Mouse (Mus musculus) testis, adult 2 months (tissue): ENCODE results near the gene Nr2e3. TPM values are rescaled to one million over a fixed set of nuclear protein-coding genes. Genes with fewer than 3 reads are reported as not detected.
A peak's percentile ranks its signal among the peaks of the same experiment; 100 is the strongest.

Source experiments
- H3K27ac ChIP-seq: fragments of 200-500 bp; 2 replicates; pipeline ENCODE4 v1.5.1; 2012; ENCODE audit warnings: low read depth, low read length; ENCODE audit not compliant: control insufficient read depth, insufficient read depth
- H3K27me3 ChIP-seq: fragments of 200-500 bp; 2 replicates; pipeline ENCODE4 v1.6.1; 2012; ENCODE audit warnings: mild to moderate bottlenecking, low read length, moderate library complexity; ENCODE audit not compliant: control insufficient read depth, insufficient read depth
- H3K36me3 ChIP-seq: fragments of 200-500 bp; 2 replicates; pipeline ENCODE4 v1.6.1; 2012; ENCODE audit warnings: mild to moderate bottlenecking, low read length; ENCODE audit not compliant: control insufficient read depth, insufficient read depth
- H3K4me1 ChIP-seq: fragments of 200-500 bp; 2 replicates; pipeline ENCODE4 v1.6.1; 2012; ENCODE audit warnings: low read length; ENCODE audit not compliant: control insufficient read depth, insufficient read depth
- H3K4me3 ChIP-seq: fragments of 200-500 bp; 2 replicates; pipeline ENCODE4 v1.5.1; 2012; ENCODE audit warnings: low read depth, mild to moderate bottlenecking, low read length, moderate library complexity, mixed read lengths; ENCODE audit not compliant: control insufficient read depth
- CTCF ChIP-seq: fragments of 200-500 bp; IDR thresholded peaks from 2 replicates; pipeline ENCODE4 v1.5.1; 2012; ENCODE audit warnings: low read depth, mild to moderate bottlenecking, inconsistent platforms, low read length, moderate library complexity; ENCODE audit not compliant: control insufficient read depth, insufficient read depth, insufficient replicate concordance
- POLR2A ChIP-seq: fragments of 200-500 bp; IDR thresholded peaks from 2 replicates; pipeline ENCODE4 v1.6.1; 2012; ENCODE audit warnings: low read depth, mild to moderate bottlenecking, inconsistent platforms, low read length, moderate library complexity; ENCODE audit not compliant: control insufficient read depth
- polyA plus RNA-seq: library from polyadenylated mRNA; depleted of rRNA; stranded (reverse); fragments of >200 nt; gene quantifications from 2 replicates; pipeline ENCODE4 v1.2.3, GENCODE M21; 2012

The Nr2e3 gene
- polyA plus RNA-seq, 1 experiment = not detected

DNA sequence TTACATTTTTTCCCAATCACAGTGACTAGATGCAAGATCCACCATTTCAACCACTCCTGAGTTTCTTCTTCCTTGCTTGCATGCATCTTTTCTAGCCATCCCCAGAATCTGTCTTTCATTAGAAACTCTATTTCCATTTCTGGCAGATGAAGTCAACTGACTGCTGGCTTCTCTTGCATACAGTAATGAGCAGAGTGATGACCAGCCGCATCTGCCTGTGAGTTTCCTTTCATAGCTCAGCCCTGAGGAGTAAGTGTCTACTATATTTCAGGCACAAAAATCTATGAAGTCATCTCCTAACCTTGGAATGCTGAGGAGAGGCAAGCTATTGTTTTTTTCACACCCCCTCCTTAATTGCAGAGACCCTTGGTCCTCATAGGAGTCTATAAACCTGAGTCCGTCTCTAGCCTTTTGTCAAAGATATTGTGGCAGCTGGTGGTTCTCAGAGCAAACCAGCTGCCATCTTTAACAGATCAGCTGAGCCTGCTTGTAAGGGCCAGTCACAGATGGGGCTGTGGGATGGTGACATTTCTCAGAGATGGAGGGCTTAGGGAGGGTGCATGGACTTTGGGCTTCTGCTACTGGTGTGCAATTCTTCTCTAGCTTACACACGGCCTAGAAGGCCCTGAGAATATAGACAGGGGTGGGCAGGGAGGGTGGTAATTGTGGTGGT lies 25.6 kb upstream of the Nr2e3 start:
- H3K4me1 ChIP-seq = no peaks in the 10 kb centered on the region
- no peaks in the 10 kb centered on the region for H3K36me3 ChIP-seq
- no peaks in the 10 kb centered on the region for H3K27me3 ChIP-seq
- TF ChIP-seq POLR2A = no peak
- TF ChIP-seq CTCF = no peak
- no peak overlapping the region for H3K27ac ChIP-seq
- no peak overlapping the region for H3K4me3 ChIP-seq

DNA sequence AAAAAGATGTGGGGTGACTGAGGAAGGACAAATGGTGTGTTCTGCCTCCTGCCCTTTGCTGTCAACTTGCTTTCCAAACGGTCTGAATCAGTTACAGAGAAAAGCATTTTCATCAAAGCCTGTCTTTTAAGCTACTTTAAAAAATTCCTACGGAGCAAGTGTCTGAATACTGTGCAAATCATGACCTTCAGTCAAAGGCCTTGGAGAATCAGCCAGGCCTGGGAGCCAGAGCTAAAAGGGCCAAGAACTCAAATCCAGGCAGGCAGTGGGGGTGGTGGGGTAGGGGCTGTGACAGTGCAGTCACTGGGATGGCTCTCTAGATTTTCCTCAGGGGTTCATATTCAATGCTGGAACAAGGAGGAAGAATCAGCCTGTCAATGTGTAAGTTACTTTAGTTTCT lies 20.7 kb upstream of the Nr2e3 start:
- H3K4me3 ChIP-seq = no peak overlapping the region
- no peaks in the 10 kb centered on the region for H3K27me3 ChIP-seq
- H3K27ac ChIP-seq = no peak overlapping the region
- H3K36me3 ChIP-seq = no peaks in the 10 kb centered on the region
- H3K4me1 ChIP-seq = no peaks in the 10 kb centered on the region
- TF ChIP-seq CTCF (no peak), POLR2A (no peak)

DNA sequence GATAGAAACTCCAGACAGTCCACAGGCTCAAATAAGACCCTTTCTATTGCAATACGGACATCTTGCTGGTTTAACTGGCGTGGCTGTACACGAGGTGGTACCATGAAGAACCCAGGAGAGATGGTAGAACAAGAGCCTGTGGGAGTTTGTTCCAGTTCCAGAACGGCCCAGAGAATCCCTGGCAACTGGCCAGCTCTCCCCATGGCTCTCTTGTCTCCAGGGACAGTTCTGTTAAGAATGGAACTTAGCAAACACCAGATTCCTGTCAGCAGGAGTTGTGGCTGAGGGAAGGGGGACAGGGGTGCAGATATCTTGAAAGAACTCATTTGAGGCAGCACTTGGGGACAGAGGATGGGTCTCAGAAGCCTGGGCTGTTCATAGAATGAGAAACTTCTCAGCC lies 10.8 kb upstream of the Nr2e3 start:
- Histone ChIP-seq H3K27ac (no peak overlapping the region), H3K4me1 (peaks cover 5% of the 10 kb centered on the region), H3K27me3 (no peaks in the 10 kb centered on the region), H3K4me3 (peak overlapping the region; percentile 16), H3K36me3 (no peaks in the 10 kb centered on the region)
- TF ChIP-seq CTCF = no peak
- TF ChIP-seq POLR2A = no peak

DNA sequence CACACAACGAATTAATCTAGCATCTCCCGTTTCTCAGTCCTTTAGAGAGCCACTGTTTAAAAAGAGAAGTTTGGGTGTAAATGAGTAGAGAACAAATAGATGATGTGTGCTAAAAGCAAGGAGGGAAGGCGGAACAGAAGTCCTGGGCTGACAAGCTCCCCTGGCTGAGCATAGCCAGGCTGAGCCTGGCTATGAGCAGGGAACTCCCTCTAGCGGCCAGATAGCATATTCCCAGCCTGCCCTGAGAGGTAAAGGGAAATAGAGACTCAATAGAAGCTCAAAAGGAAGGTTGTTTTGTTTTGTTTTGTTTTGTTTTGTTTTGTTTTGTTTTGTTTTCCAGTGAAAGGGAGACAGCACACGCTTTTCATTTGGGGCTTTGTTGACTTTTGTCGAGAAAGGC lies 8.9 kb upstream of the Nr2e3 start:
- Histone ChIP-seq H3K27ac (no peak overlapping the region), H3K27me3 (no peaks in the 10 kb centered on the region), H3K4me1 (peaks cover 5% of the 10 kb centered on the region), H3K36me3 (no peaks in the 10 kb centered on the region), H3K4me3 (no peak overlapping the region)
- no peak for TF ChIP-seq POLR2A
- TF ChIP-seq CTCF = peak; percentile 65; the same call in 1 of the 2 replicates

DNA sequence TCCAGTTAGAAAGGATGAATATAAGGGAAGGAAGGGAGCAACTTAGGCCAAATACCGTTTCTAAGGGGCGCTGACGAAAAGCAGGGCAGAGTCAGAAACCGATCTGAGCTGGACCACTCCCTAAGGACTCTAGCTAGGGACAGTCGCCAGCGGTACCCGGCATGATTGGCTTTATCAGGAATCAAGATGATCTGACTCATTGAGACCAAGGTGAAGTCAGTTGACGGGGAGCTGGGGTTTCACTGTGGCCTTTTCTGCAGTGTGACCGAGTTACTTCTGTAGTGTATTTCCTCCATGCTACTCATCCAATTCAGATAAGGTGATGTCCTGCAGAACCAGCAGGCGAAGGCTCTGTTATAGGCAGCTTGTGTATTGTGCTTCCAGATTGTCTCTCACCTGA lies 4.6 kb upstream of the Nr2e3 start:
- H3K27ac ChIP-seq = no peak overlapping the region

DNA sequence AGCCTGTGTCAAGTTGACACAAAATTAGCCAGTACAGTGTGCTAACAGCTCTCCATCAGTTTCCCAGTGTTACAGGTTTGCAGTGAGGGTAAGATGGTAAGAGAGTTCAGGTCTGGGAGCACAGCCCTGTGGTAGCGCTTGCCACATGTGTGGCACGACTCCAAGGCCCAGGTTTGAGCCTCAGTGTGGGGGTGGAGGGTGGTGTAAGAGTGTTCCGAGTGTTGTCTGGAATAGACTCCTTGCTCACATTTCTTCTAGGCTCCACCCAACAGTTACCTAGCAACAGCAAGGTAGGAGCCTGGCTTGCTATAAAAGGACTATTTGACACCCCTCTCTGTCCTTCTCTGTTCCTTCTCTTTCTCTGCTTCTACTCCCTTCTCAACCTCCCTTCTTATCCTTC lies 3.9 kb upstream of the Nr2e3 start:
- no peak overlapping the region for H3K27ac ChIP-seq
- H3K36me3 ChIP-seq = no peaks in the 10 kb centered on the region
- H3K4me3 ChIP-seq = no peak overlapping the region
- H3K27me3 ChIP-seq = no peaks in the 10 kb centered on the region
- TF ChIP-seq CTCF = no peak
- peaks cover 15% of the 10 kb centered on the region for H3K4me1 ChIP-seq

More for the DNA sequence above, 4.6 kb upstream of the Nr2e3 start:
- peaks cover 11% of the 10 kb centered on the region for H3K4me1 ChIP-seq
- H3K27me3 ChIP-seq = no peaks in the 10 kb centered on the region
- H3K4me3 ChIP-seq = no peak overlapping the region
- no peak for TF ChIP-seq CTCF
- no peak for TF ChIP-seq POLR2A
- H3K36me3 ChIP-seq = no peaks in the 10 kb centered on the region

DNA sequence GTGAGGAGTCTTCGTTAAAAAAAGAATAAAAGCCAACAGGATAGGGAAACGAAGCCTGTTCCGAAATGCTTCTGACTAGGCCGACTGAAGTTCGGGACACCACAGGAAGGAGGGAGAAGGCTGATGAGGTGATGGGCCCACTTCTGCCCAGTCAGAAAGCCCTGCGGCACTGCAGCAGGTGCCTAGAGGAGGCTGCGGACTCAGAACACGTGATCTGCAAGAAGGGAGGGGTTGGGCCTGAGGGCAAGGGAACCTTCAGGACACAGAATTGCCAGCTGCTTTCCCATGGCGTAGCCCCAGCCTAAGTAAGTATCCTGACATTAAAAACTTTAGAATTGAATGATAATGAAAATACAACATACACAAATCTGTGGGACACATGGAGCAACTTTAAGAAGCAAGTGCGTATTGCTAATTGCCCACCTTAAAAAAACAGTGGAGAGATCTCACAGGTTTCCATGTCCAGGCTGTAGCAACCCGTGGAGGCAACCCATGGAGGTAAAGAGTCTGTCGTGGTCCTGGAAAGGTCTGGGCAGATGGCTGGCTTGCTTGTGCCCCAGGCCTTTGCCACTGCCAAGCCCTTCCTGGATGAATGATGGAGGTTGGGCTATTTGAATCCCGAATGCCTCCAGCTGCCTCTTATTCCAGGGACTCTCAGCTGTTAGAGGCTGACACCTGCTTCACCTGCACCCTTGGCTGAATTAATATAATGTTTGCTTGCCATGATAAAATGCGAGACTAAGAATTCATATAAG lies 919 bp upstream of the Nr2e3 start:
- H3K4me1 ChIP-seq = peaks cover 17% of the 10 kb centered on the region
- H3K4me3 ChIP-seq = peak overlapping the region; percentile 66
- no peak overlapping the region for H3K27ac ChIP-seq
- TF ChIP-seq POLR2A = no peak
- TF ChIP-seq CTCF = no peak
- no peaks in the 10 kb centered on the region for H3K27me3 ChIP-seq
- no peaks in the 10 kb centered on the region for H3K36me3 ChIP-seq
